Mouse (Mus musculus) skeletal muscle tissue, adult 2 months (tissue): Measurements from ENCODE around the gene Sp3.
"Not testable (repeated sequence)": the region's sequence is repeated elsewhere in the genome, so short reads cannot be mapped to it uniquely, and the experiment has no call there.

Experiments
- DNase-seq: peaks from one replicate; pipeline ENCODE4 v3.0.0-alpha.2; 2012; ENCODE audit warnings: low read depth, low spot score

Gene Sp3

GRCm38 (mm10) chr2:72980337-72981074, at the start of gene Sp3:
Gene Sp3, minus strand, starts transcription at chr2:72980446.
- peak; percentile 98 for DNase-seq

GRCm38 (mm10) chr2:73029846-73030245, 49.6 kb upstream of the Sp3 start:
- no peak for DNase-seq

GRCm38 (mm10) chr2:73028019-73028418, 47.8 kb upstream of the Sp3 start:
- DNase-seq: no peak

- DNase-seq: no peak
These were observed 46.9 kb upstream of the Sp3 start for GRCm38 (mm10) chr2:73027126-73027525.

- DNase-seq: no peak
These were observed 43.6 kb upstream of the Sp3 start for GRCm38 (mm10) chr2:73023803-73024202.

- DNase-seq: no peak
These were observed 40.8 kb upstream of the Sp3 start for GRCm38 (mm10) chr2:73021046-73021445.

GRCm38 (mm10) chr2:73019371-73020146, 39.3 kb upstream of the Sp3 start:
- DNase-seq: no peak

GRCm38 (mm10) chr2:73014063-73014462, 33.8 kb upstream of the Sp3 start:
- not testable (repeated sequence) for DNase-seq

GRCm38 (mm10) chr2:73012636-73013035, 32.4 kb upstream of the Sp3 start:
- no peak for DNase-seq

- no peak for DNase-seq
These were observed 27.2 kb upstream of the Sp3 start for GRCm38 (mm10) chr2:73007472-73007871.

- DNase-seq: peak; percentile 44
These were observed 25.6 kb upstream of the Sp3 start for GRCm38 (mm10) chr2:73005611-73006515.

- peak; percentile 96 for DNase-seq
These were observed 23.8 kb upstream of the Sp3 start for GRCm38 (mm10) chr2:73003751-73004717.

GRCm38 (mm10) chr2:73003049-73003448, 22.8 kb upstream of the Sp3 start:
- DNase-seq: peak; percentile 69

- no peak for DNase-seq
These were observed 22.2 kb upstream of the Sp3 start for GRCm38 (mm10) chr2:73002451-73002850.

GRCm38 (mm10) chr2:73001994-73002393, 21.7 kb upstream of the Sp3 start:
- DNase-seq: no peak

GRCm38 (mm10) chr2:73000194-73000593, 19.9 kb upstream of the Sp3 start:
- DNase-seq: no peak

GRCm38 (mm10) chr2:72997586-72997985, 17.3 kb upstream of the Sp3 start:
- DNase-seq: no peak

- no peak for DNase-seq
These were observed 16.6 kb upstream of the Sp3 start for GRCm38 (mm10) chr2:72996808-72997378.

GRCm38 (mm10) chr2:72995346-72996097, 15.3 kb upstream of the Sp3 start:
- DNase-seq: peak; percentile 48

GRCm38 (mm10) chr2:72994165-72994564, 13.9 kb upstream of the Sp3 start:
- no peak for DNase-seq
